Mouse (Mus musculus) erythroblast, embryonic 14.5 days (primary cell): ENCODE results near the gene Drap1.

Experiments used
- GATA1 ChIP-seq: IDR thresholded peaks from 2 replicates; pipeline ENCODE4 v1.6.1; 2012; ENCODE audit warnings: low read length, inconsistent platforms, mixed read lengths
- TAL1 ChIP-seq: IDR thresholded peaks from 3 replicates; pipeline ENCODE4 v1.6.1; 2012; ENCODE audit warnings: low read length, inconsistent platforms, mixed read lengths

DNA sequence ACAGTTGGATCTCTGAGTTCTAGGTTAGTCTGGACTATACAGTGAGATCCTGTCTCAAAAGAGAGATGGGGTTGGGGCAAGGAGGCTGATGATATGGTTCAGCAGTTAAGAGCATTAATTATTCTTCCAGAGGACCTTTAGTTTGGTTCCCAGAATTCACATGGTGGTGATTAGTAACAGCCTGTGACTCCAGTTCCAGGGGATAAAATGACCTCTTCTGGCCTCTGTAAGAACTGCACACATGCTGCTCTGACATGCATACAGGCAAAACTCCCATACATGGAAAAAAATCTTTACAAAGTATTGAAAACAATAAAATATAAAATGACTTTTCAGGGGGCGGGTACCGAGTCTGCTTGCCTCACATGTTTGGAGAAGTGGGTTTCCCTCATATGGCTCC, 3.3 kb upstream of the Drap1 start:
- no peak for TF ChIP-seq GATA1
- no peak for TF ChIP-seq TAL1
